Mouse (Mus musculus) ES-E14 (cell line): ENCODE measurements at regions not wholly inside any gene's neighbourhood (a gene's known extent, or its start where the extent isn't known, plus 50 kb on each side); places are given as distances from the start of the nearest gene placed in this dataset.

Experiments used
- DNase-seq: peaks from one replicate; pipeline ENCODE4 v3.0.0-alpha.2; 2013; ENCODE audit warnings: low read depth, low spot score
- H3K27ac ChIP-seq: 2 replicates; pipeline ENCODE4 v1.5.1; 2012; ENCODE audit warnings: low read depth, mild to moderate bottlenecking, low read length, moderate library complexity, mixed read lengths; ENCODE audit not compliant: poor library complexity, insufficient read depth, severe bottlenecking
- H3K36me3 ChIP-seq: 2 replicates; pipeline ENCODE4 v1.6.1; 2012; ENCODE audit warnings: mild to moderate bottlenecking, low read length, moderate library complexity, mixed read lengths; ENCODE audit not compliant: control insufficient read depth, poor library complexity, insufficient read depth, severe bottlenecking
- H3K4me1 ChIP-seq, 2 experiments: fragments of 150-350 bp in 1 of 2; sonication (generic) in 1 of 2; 2 replicates each; pipeline ENCODE4 v1.6.1; 2012; ENCODE audit warnings: low read length in 2 of 2, mild to moderate bottlenecking in 1 of 2, mixed read lengths in 1 of 2; ENCODE audit not compliant: control insufficient read depth in 2 of 2, insufficient read depth in 2 of 2, poor library complexity in 1 of 2
- H3K4me3 ChIP-seq, 2 experiments: fragments of 150-350 bp in 1 of 2; sonication (generic) in 1 of 2; 2 replicates each; pipeline ENCODE4 v1.5.1; 2012; ENCODE audit warnings: low read length in 2 of 2, low read depth in 1 of 2, mild to moderate bottlenecking in 1 of 2, mixed read lengths in 1 of 2; ENCODE audit not compliant: insufficient read depth in 1 of 2, poor library complexity in 1 of 2, severe bottlenecking in 1 of 2
- H3K9ac ChIP-seq: 2 replicates; pipeline ENCODE4 v1.6.1; 2012; ENCODE audit warnings: low read depth, mild to moderate bottlenecking, low read length, mixed read lengths; ENCODE audit not compliant: poor library complexity, insufficient read depth, severe bottlenecking
- H3K9me3 ChIP-seq: fragments of 150-350 bp; sonication (generic); 2 replicates; pipeline ENCODE4 v1.6.1; 2012; ENCODE audit warnings: low read depth, mild to moderate bottlenecking, low read length; ENCODE audit not compliant: control insufficient read depth, insufficient read depth
- CHD2 ChIP-seq: IDR thresholded peaks from 2 replicates; pipeline ENCODE4 v1.6.1; 2014; ENCODE audit warnings: mild to moderate bottlenecking, low read depth, low read length, inconsistent platforms
- HCFC1 ChIP-seq: IDR thresholded peaks from 2 replicates; pipeline ENCODE4 v1.6.1; 2012; ENCODE audit warnings: low read length, inconsistent platforms, borderline replicate concordance; ENCODE audit not compliant: insufficient read depth
- MAFK ChIP-seq: IDR thresholded peaks from 2 replicates; pipeline ENCODE4 v1.6.1; 2014; ENCODE audit warnings: mild to moderate bottlenecking, low read depth, low read length, inconsistent platforms; ENCODE audit not compliant: insufficient read depth
- ZC3H11A ChIP-seq: IDR thresholded peaks from 2 replicates; pipeline ENCODE4 v1.6.1; 2012; ENCODE audit warnings: low read depth, mild to moderate bottlenecking, inconsistent platforms, low read length, borderline replicate concordance
- ZNF384 ChIP-seq: IDR thresholded peaks from 2 replicates; pipeline ENCODE4 v1.6.1; 2012; ENCODE audit warnings: low read depth, low read length, inconsistent platforms
- in situ Hi-C, 2 experiments: fragments of 600-800 bp; cut with MboI; formaldehyde crosslinking; loops; one replicate each; pipeline ENCODE4 v1.15.1; 2025; ENCODE audit warnings: low sequenced_read_pairs in 2 of 2, inconsistent platforms in 1 of 2; ENCODE audit not compliant: unreplicated experiment in 2 of 2

DNA sequence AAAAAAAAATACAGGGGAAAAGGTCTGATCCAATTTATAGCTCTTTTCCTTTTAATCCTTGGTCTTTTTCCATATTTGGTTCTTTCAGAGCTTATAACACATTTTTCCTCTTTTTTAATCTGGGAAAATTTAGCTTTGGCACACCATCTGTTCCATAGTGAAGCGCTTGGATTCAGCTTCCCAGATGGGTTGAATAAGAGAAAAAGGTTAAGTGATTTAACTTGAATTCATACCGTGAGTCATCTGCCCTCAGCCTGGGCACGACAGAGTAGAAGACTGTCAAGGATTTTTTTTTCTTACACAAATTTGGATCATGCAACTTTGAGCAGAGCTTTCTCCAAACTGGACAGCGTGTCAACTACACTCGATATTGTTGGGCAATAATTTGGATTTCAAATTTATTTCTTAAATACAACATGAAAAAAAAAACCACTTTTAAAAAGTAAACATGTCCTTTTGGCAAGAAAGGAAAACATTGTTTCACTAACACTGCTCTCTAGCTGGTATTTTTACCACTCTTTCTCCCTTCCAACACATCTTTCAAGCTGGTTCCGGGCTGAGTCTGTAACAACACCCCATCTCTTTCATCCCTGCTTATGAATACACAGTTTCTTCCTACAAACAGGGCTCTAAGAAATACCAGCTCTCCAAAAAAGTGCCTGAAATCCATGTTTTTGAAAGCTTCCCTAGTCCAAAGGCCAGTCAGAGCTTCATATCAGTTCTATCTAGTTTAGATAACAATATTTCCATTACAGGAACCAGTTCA lies 177.8 kb downstream of the Spry2 start:
- H3K4me1 ChIP-seq = no peaks in the 10 kb centered on the region
- no peaks in the 10 kb centered on the region for H3K9me3 ChIP-seq
- TF ChIP-seq ZNF384 (no peak), ZC3H11A (no peak), CHD2 (no peak), HCFC1 (no peak), MAFK (no peak)
- no peak for DNase-seq
- H3K4me3 ChIP-seq = no peak overlapping the region
- no peak overlapping the region for H3K27ac ChIP-seq
- in situ Hi-C loops = no loop called here
- H3K36me3 ChIP-seq = no peaks in the 10 kb centered on the region
- no peak overlapping the region for H3K9ac ChIP-seq

DNA sequence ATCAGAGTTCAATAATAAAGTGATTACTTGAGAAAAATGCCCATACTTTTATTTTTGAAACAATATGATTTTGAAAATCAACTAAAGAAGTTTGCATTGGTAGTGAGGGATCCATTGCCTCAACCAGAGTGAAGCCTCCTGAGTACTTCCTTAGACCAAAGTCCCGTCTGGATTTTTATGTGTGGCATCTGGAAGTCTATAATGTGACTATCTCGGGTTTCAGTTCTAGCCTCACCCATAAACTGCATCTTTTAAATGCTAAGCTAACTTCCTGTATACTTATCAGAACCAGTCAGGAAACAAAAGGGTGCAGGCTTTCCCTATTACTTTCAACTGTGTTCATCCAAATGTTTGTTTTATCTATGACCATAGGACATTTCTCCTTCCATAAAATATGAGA lies 178.8 kb downstream of the Spry2 start:
- no peak overlapping the region for H3K9ac ChIP-seq
- TF ChIP-seq HCFC1 = no peak
- no peak for TF ChIP-seq MAFK
- TF ChIP-seq CHD2 = no peak
- no peak for TF ChIP-seq ZNF384
- no peak for TF ChIP-seq ZC3H11A
- H3K9me3 ChIP-seq = no peaks in the 10 kb centered on the region
- in situ Hi-C loops = no loop called here
- no peak overlapping the region for H3K27ac ChIP-seq
- no peaks in the 10 kb centered on the region for H3K4me1 ChIP-seq
- no peaks in the 10 kb centered on the region for H3K36me3 ChIP-seq
- H3K4me3 ChIP-seq = no peak overlapping the region
- DNase-seq = no peak

GRCm38 (mm10) chr14:105708691-105709090 lies 187.9 kb downstream of the Spry2 start:
- no peak for DNase-seq
- H3K4me1 ChIP-seq = no peaks in the 10 kb centered on the region
- no peak overlapping the region for H3K27ac ChIP-seq
- no peaks in the 10 kb centered on the region for H3K9me3 ChIP-seq
- no peak overlapping the region for H3K9ac ChIP-seq
- TF ChIP-seq HCFC1 (no peak), CHD2 (no peak), MAFK (no peak), ZNF384 (no peak), ZC3H11A (no peak)
- in situ Hi-C loops = no loop called here
- H3K36me3 ChIP-seq = no peaks in the 10 kb centered on the region
- no peak overlapping the region for H3K4me3 ChIP-seq

DNA sequence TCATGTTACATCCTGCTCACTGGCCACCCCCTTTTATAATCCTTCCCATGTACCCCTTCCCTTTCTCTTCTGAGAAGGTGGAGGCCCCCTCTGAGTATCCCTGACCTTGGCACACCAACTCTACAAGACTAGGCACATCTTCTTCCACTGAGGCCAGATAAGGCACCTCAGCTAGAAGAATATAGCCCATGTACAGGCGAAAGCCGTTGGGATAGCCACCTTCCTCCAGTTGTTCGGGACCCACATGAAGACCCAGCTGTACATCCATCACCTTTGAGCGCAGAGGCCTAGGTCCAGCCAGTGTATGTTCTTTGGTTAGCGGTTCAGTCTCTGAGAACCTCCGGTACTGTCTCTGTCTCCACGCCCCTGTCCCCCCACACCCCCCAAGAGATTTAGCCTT lies 189.9 kb downstream of the Spry2 start:
- no peak for DNase-seq
- TF ChIP-seq HCFC1 (no peak), ZC3H11A (no peak), MAFK (no peak), ZNF384 (no peak), CHD2 (no peak)
- H3K36me3 ChIP-seq = no peaks in the 10 kb centered on the region
- H3K9me3 ChIP-seq = no peaks in the 10 kb centered on the region
- H3K27ac ChIP-seq = no peak overlapping the region
- H3K9ac ChIP-seq = no peak overlapping the region
- no peaks in the 10 kb centered on the region for H3K4me1 ChIP-seq
- in situ Hi-C loops = no loop called here
- no peak overlapping the region for H3K4me3 ChIP-seq

DNA sequence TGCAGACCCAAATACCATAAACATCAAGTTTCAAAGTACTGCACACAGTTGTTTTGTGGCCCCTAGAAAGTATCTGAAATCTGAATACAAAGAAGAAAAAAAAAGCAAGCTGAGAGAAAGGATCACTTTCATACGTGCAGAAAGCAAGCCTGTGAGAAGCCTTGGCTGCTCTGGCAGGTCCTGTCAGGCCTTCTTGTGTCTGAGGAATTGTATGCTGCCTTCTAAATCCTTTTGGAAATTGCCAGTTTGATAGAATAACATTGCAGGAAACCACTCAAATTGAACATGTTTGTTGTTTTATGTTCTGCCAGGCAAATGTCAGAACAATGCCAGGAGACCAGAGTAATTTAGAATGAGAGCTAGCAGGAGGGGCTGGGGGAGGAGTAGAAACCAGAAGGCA lies 198.0 kb downstream of the Spry2 start:
- in situ Hi-C loops = no loop called here
- H3K4me1 ChIP-seq = no peaks in the 10 kb centered on the region
- H3K36me3 ChIP-seq = no peaks in the 10 kb centered on the region
- no peak overlapping the region for H3K27ac ChIP-seq
- no peak overlapping the region for H3K9ac ChIP-seq
- no peak for DNase-seq
- no peaks in the 10 kb centered on the region for H3K9me3 ChIP-seq
- no peak overlapping the region for H3K4me3 ChIP-seq
- TF ChIP-seq HCFC1 (no peak), ZC3H11A (no peak)
